Mouse (Mus musculus) layer of hippocampus, adult 18-20 months (tissue): ENCODE results near the gene Sap30. TPM values are rescaled to one million over a fixed set of nuclear protein-coding genes. Genes with fewer than 3 reads are reported as not detected.
A peak's percentile ranks its signal among the peaks of the same experiment; 100 is the strongest.
"Not testable (repeated sequence)": the region's sequence is repeated elsewhere in the genome, so short reads cannot be mapped to it uniquely, and the experiment has no call there.

Experiments
- DNase-seq, 2 experiments: peaks; one replicate each; pipeline ENCODE4 v3.0.0; 2022; ENCODE audit warnings: low spot score in 2 of 2
- long read RNA-seq: library from polyadenylated mRNA; stranded (forward); transcript quantifications from one replicate; pipeline ENCODE4 v2.0.0, GENCODE M21; 2021
- total RNA-seq, 2 experiments: library from RNA; stranded (reverse); gene quantifications; 2 replicates each; pipeline ENCODE4 v1.2.3; 2021

The Sap30 gene
- total RNA-seq: 10 to 100 TPM; 12.6 to 17.6 TPM
- long read RNA-seq, transcript Sap30-201 (4 exons, 1,178 nt): major isoform, 24 of 24 reads
- long read RNA-seq, partial matches to known transcripts: 0 of 24 reads
- long read RNA-seq, other reads (novel, unspliced or antisense): 0 of 24 reads

- peak; percentile 98 to 99 for DNase-seq
Observed at GRCm38 (mm10) chr8:57487441-57488155, at the start of gene Sap30. TSS of gene Sap30 (minus strand) at chr8:57487860.

- no peak for DNase-seq
Observed at GRCm38 (mm10) chr8:57536167-57536566, 48.5 kb upstream of the Sap30 start.

GRCm38 (mm10) chr8:57534495-57534894, 46.8 kb upstream of the Sap30 start:
- DNase-seq: no peak

GRCm38 (mm10) chr8:57533106-57533505, 45.4 kb upstream of the Sap30 start:
- DNase-seq: no peak

- DNase-seq: no peak
Observed at GRCm38 (mm10) chr8:57532223-57532622, 44.6 kb upstream of the Sap30 start.

- DNase-seq: peak; percentile 55 to 81
Observed at GRCm38 (mm10) chr8:57530666-57531349, 43.1 kb upstream of the Sap30 start.

GRCm38 (mm10) chr8:57530238-57530637, 42.6 kb upstream of the Sap30 start:
- no peak for DNase-seq

GRCm38 (mm10) chr8:57528036-57528435, 40.4 kb upstream of the Sap30 start:
- DNase-seq: no peak

- DNase-seq: no peak
Observed at GRCm38 (mm10) chr8:57520186-57520786, 32.6 kb upstream of the Sap30 start.

- DNase-seq: no peak
Observed at GRCm38 (mm10) chr8:57517723-57518122, 30.1 kb upstream of the Sap30 start.

GRCm38 (mm10) chr8:57516685-57517084, 29.0 kb upstream of the Sap30 start:
- DNase-seq: not testable (repeated sequence)

GRCm38 (mm10) chr8:57513178-57513661, 25.6 kb upstream of the Sap30 start:
- not testable (repeated sequence) for DNase-seq

GRCm38 (mm10) chr8:57512141-57513056, 24.7 kb upstream of the Sap30 start:
- no peak for DNase-seq

GRCm38 (mm10) chr8:57511316-57512118, 23.9 kb upstream of the Sap30 start, which contains the start of gene Hmgb2:
TSS of gene Hmgb2 (plus strand) at chr8:57511907.
- DNase-seq: peak; percentile 99 to 100

- DNase-seq: no peak
Observed at GRCm38 (mm10) chr8:57510791-57511315, 23.2 kb upstream of the Sap30 start.

GRCm38 (mm10) chr8:57508657-57509056, 21.0 kb upstream of the Sap30 start:
- no peak for DNase-seq

GRCm38 (mm10) chr8:57507556-57508063, 19.9 kb upstream of the Sap30 start:
- no peak for DNase-seq

GRCm38 (mm10) chr8:57505500-57505899, 17.8 kb upstream of the Sap30 start:
- not testable (repeated sequence) for DNase-seq

- DNase-seq: peak in 1 of 2 experiments; percentile 54
Observed at GRCm38 (mm10) chr8:57503641-57504040, 16.0 kb upstream of the Sap30 start.
